Mouse (Mus musculus) G1E (cell line): ENCODE measurements at regions not wholly inside any gene's neighbourhood (a gene's known extent, or its start where the extent isn't known, plus 50 kb on each side); places are given as distances from the start of the nearest gene placed in this dataset.

Experiments
- CTCF ChIP-seq: IDR thresholded peaks from 2 replicates; pipeline ENCODE4 v1.5.1; 2012; ENCODE audit warnings: low read depth, low read length, inconsistent platforms, mixed read lengths
- POLR2AphosphoS5 ChIP-seq: IDR thresholded peaks from 2 replicates; pipeline ENCODE4 v1.6.1; 2012; ENCODE audit warnings: low read depth, low read length, inconsistent platforms; ENCODE audit not compliant: insufficient replicate concordance

DNA sequence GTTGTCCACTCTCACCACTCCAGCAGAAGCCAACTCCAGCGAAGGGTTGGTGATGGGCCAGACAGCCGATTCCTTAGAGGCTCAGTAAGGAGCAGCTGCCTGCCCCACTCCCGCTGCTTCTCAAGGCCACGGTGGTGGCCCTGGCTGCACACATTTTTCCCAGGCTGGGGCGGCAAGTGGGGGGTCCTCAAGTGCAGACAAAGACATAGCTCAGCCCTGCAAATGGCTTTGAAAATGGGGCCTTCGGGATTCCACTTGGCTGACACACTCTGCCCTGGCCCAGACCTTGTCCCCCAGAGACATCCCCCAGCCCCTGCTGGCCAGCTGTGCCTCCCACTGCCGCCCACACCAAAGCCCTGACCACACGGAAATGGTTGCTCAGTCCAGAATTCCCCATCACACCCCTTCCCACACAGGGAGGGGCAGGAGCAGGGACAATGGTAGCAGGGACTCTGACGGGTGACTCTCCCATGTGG is 475.9 kb downstream of the Bnc2 start:
- TF ChIP-seq CTCF: no peak
- TF ChIP-seq POLR2AphosphoS5: no peak
